Mouse (Mus musculus) splenic B cell, adult 2 months (primary cell): ENCODE results near the gene Hirip3.
A peak's percentile ranks its signal among the peaks of the same experiment; 100 is the strongest.

Source experiments
- DNase-seq: peaks from one replicate; pipeline ENCODE4 v3.0.0-alpha.2; 2011; ENCODE audit warnings: low read depth, low spot score
- H3K27me3 ChIP-seq: 2 replicates; pipeline ENCODE4 v1.6.1; 2012; ENCODE audit warnings: mild to moderate bottlenecking, low read length, moderate library complexity, mixed read lengths; ENCODE audit not compliant: control insufficient read depth, poor library complexity, insufficient read depth, severe bottlenecking
- H3K36me3 ChIP-seq: 2 replicates; pipeline ENCODE4 v1.6.1; 2012; ENCODE audit warnings: mild to moderate bottlenecking, low read length, moderate library complexity, mixed read lengths; ENCODE audit not compliant: control insufficient read depth, poor library complexity, insufficient read depth, severe bottlenecking

Gene Hirip3

GRCm38 (mm10) chr7:126861429-126862130, at the start of gene Hirip3:
Gene Hirip3 (plus strand): TSS chr7:126861972.
- Histone ChIP-seq H3K36me3 (peaks cover 7% of the 10 kb centered on the region), H3K27me3 (no peaks in the 10 kb centered on the region; the same call in 1 of the 2 replicates)
- peak; percentile 93 for DNase-seq

GRCm38 (mm10) chr7:126815726-126816222, 46.0 kb upstream of the Hirip3 start:
- Histone ChIP-seq H3K27me3 (no peaks in the 10 kb centered on the region), H3K36me3 (no peaks in the 10 kb centered on the region)
- DNase-seq = no peak

GRCm38 (mm10) chr7:126816494-126816893, 45.3 kb upstream of the Hirip3 start:
- Histone ChIP-seq H3K36me3 (no peaks in the 10 kb centered on the region), H3K27me3 (no peaks in the 10 kb centered on the region)
- no peak for DNase-seq

GRCm38 (mm10) chr7:126817595-126817994, 44.2 kb upstream of the Hirip3 start:
- no peaks in the 10 kb centered on the region for H3K36me3 ChIP-seq

GRCm38 (mm10) chr7:126818818-126819217, 43.0 kb upstream of the Hirip3 start:
- DNase-seq = no peak
- no peaks in the 10 kb centered on the region for H3K36me3 ChIP-seq
- no peaks in the 10 kb centered on the region for H3K27me3 ChIP-seq

More at GRCm38 (mm10) chr7:126817595-126817994, 44.2 kb upstream of the Hirip3 start:
- no peak for DNase-seq
- no peaks in the 10 kb centered on the region for H3K27me3 ChIP-seq

- H3K27me3 ChIP-seq = no peaks in the 10 kb centered on the region
- DNase-seq = peak; percentile 87
These were observed 39.8 kb upstream of the Hirip3 start for GRCm38 (mm10) chr7:126821835-126822511.

GRCm38 (mm10) chr7:126822741-126823140, 39.0 kb upstream of the Hirip3 start:
- no peak for DNase-seq
- no peaks in the 10 kb centered on the region for H3K27me3 ChIP-seq
- no peaks in the 10 kb centered on the region for H3K36me3 ChIP-seq

More at GRCm38 (mm10) chr7:126821835-126822511, 39.8 kb upstream of the Hirip3 start:
- no peaks in the 10 kb centered on the region for H3K36me3 ChIP-seq

- no peaks in the 10 kb centered on the region for H3K36me3 ChIP-seq
- H3K27me3 ChIP-seq = no peaks in the 10 kb centered on the region
These were observed 38.5 kb upstream of the Hirip3 start for GRCm38 (mm10) chr7:126823202-126823711.

GRCm38 (mm10) chr7:126823940-126824339, 37.8 kb upstream of the Hirip3 start:
- no peaks in the 10 kb centered on the region for H3K27me3 ChIP-seq
- DNase-seq = no peak
- no peaks in the 10 kb centered on the region for H3K36me3 ChIP-seq

More at GRCm38 (mm10) chr7:126823202-126823711, 38.5 kb upstream of the Hirip3 start:
- no peak for DNase-seq

- DNase-seq = peak; percentile 28
- H3K36me3 ChIP-seq = no peaks in the 10 kb centered on the region
- H3K27me3 ChIP-seq = no peaks in the 10 kb centered on the region
These were observed 36.4 kb upstream of the Hirip3 start for GRCm38 (mm10) chr7:126825403-126825802.

- DNase-seq = no peak
- no peaks in the 10 kb centered on the region for H3K27me3 ChIP-seq
- no peaks in the 10 kb centered on the region for H3K36me3 ChIP-seq
These were observed 35.8 kb upstream of the Hirip3 start for GRCm38 (mm10) chr7:126825952-126826351.

- Histone ChIP-seq H3K36me3 (no peaks in the 10 kb centered on the region), H3K27me3 (no peaks in the 10 kb centered on the region)
- DNase-seq = no peak
These were observed 30.2 kb upstream of the Hirip3 start, which contains the start of gene 4930451I11Rik for GRCm38 (mm10) chr7:126831539-126831938. Gene 4930451I11Rik (minus strand): TSS chr7:126831639.

GRCm38 (mm10) chr7:126832036-126832598, 29.7 kb upstream of the Hirip3 start:
- peak; percentile 89 for DNase-seq
- H3K36me3 ChIP-seq = no peaks in the 10 kb centered on the region
- no peaks in the 10 kb centered on the region for H3K27me3 ChIP-seq

- no peak for DNase-seq
- Histone ChIP-seq H3K27me3 (no peaks in the 10 kb centered on the region), H3K36me3 (no peaks in the 10 kb centered on the region)
These were observed 28.5 kb upstream of the Hirip3 start for GRCm38 (mm10) chr7:126833294-126833693.

GRCm38 (mm10) chr7:126843276-126843675, 18.5 kb upstream of the Hirip3 start:
- DNase-seq = no peak
- Histone ChIP-seq H3K27me3 (no peaks in the 10 kb centered on the region; the same call in 1 of the 2 replicates), H3K36me3 (no peaks in the 10 kb centered on the region)
